Mouse (Mus musculus) forebrain, embryonic 14.5 days (tissue): ENCODE measurements around the gene Ralgps1. TPM values are rescaled to one million over a fixed set of nuclear protein-coding genes. Genes with fewer than 3 reads are reported as not detected.

Experiments
- ATAC-seq: fragments of 200-750 bp; cut with Nextera tagmentation; 2 replicates; pipeline ENCODE4 v1.8.0; 2017; ENCODE audit warnings: mild to moderate bottlenecking, moderate library complexity
- DNase-seq: peaks from one replicate; pipeline ENCODE4 v3.0.0-alpha.2; 2015; ENCODE audit warnings: low spot score
- H3K27ac ChIP-seq: fragments of 300-500 bp; sonication (generic); 2 replicates; pipeline ENCODE4 v1.5.1; 2014; ENCODE audit warnings: low read depth, mild to moderate bottlenecking, control low read depth, low read length, moderate library complexity
- H3K27me3 ChIP-seq: fragments of 300-500 bp; sonication (generic); replicated peaks from 2 replicates; pipeline ENCODE4 v1.6.1; 2014; ENCODE audit warnings: low read length, control low read depth, mixed read lengths; ENCODE audit not compliant: control insufficient read depth, insufficient read depth
- H3K36me3 ChIP-seq: fragments of 300-500 bp; sonication (generic); 2 replicates; pipeline ENCODE4 v1.6.1; 2014; ENCODE audit warnings: low read length, control low read depth; ENCODE audit not compliant: control insufficient read depth, insufficient read depth
- H3K4me1 ChIP-seq: fragments of 300-500 bp; sonication (generic); 2 replicates; pipeline ENCODE4 v1.6.1; 2014; ENCODE audit warnings: antibody characterized with exemption, low read length, control low read depth; ENCODE audit not compliant: control insufficient read depth, insufficient read depth
- H3K4me2 ChIP-seq: fragments of 300-500 bp; sonication (generic); 2 replicates; pipeline ENCODE4 v1.6.1; 2014; ENCODE audit warnings: mild to moderate bottlenecking, control low read depth, low read length
- H3K4me3 ChIP-seq: fragments of 300-500 bp; sonication (generic); 2 replicates; pipeline ENCODE4 v1.5.1; 2014; ENCODE audit warnings: low read depth, low read length, control low read depth
- H3K9ac ChIP-seq: fragments of 300-500 bp; sonication (generic); 2 replicates; pipeline ENCODE4 v1.6.1; 2014; ENCODE audit warnings: mild to moderate bottlenecking, low read length, control low read depth, moderate library complexity
- H3K9me3 ChIP-seq: fragments of 300-500 bp; sonication (generic); replicated peaks from 2 replicates; pipeline ENCODE4 v1.6.1; 2016; ENCODE audit warnings: low read length, control low read depth, mixed read lengths; ENCODE audit not compliant: control insufficient read depth
- WGBS: fragments of 180-500 bp; shearing (Covaris S2); extraction: QIAGEN DNeasy Blood & Tissue Kit; methylation state at CpG from one replicate; pipeline ENCODE4 v1.1.7; 2014; 5-methylcytosine and 5-hydroxymethylcytosine counted together
- polyA plus RNA-seq: library from polyadenylated mRNA; unstranded; fragments of >200 nt; fragmentation: Nextera tagmentation; extraction: Ambion mirVana; gene quantifications from 2 replicates; pipeline ENCODE4 v1.2.1, GENCODE M21; 2014

Gene Ralgps1
- polyA plus RNA-seq, 1 experiment from 2014 or later = 32.6 TPM

DNA sequence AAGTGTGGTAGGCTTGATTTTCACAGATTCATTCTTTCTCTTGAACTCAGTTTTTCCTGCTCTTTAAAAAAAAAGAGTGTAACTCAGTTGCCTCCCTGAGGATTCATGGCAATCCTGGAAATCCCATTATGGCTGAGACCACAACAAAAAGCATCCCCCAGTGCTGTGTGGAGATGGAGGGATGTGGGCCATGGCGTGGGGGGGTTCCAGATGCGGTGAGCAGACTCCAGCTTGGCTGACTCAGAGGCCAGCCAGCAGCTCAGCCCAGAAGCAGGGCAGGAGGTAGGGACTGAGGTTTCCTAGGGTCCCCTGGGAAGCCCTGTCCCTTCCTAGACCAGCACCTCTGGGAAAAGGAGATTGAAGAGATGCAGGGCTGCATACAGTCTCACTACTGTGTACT, 194.4 kb downstream of the Ralgps1 start:
- Histone ChIP-seq H3K4me2 (no peak overlapping the region), H3K27ac (no peak overlapping the region), H3K9ac (no peak overlapping the region), H3K4me1 (peaks cover 24% of the 10 kb centered on the region), H3K9me3 (no peaks in the 10 kb centered on the region), H3K27me3 (no peaks in the 10 kb centered on the region), H3K36me3 (peaks cover 22% of the 10 kb centered on the region), H3K4me3 (no peak overlapping the region)
- 67% methylated on average over 2 of the region's 2 CpGs for WGBS
- ATAC-seq (no peak), DNase-seq (no peak)

DNA sequence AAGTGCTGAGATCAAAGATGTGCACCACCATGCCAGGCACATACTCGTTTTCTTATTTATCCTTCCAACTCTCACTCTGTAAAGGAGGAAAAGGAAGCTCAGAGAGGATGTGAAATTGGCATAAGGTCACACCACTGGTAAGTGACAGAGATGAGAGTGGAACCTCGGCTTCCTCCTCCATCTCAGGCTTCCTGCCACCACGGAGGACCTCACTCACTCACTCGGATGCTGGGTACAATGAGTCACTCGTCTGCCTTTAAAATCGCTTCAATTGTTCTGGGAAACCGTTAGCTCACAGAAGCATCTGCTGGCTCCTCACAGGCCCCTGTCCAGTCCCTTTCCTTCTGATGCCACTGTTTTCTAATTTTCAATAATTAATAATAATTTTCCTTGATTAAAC, 194.8 kb downstream of the Ralgps1 start:
- no peaks in the 10 kb centered on the region for H3K9me3 ChIP-seq
- H3K36me3 ChIP-seq = peaks cover 26% of the 10 kb centered on the region
- no peak overlapping the region for H3K4me2 ChIP-seq
- ATAC-seq (no peak), DNase-seq (no peak)
- peaks cover 24% of the 10 kb centered on the region for H3K4me1 ChIP-seq
- no peaks in the 10 kb centered on the region for H3K27me3 ChIP-seq
- H3K4me3 ChIP-seq = no peak overlapping the region
- WGBS = 49% methylated on average over 7 of the region's 7 CpGs
- no peak overlapping the region for H3K27ac ChIP-seq
- H3K9ac ChIP-seq = no peak overlapping the region

DNA sequence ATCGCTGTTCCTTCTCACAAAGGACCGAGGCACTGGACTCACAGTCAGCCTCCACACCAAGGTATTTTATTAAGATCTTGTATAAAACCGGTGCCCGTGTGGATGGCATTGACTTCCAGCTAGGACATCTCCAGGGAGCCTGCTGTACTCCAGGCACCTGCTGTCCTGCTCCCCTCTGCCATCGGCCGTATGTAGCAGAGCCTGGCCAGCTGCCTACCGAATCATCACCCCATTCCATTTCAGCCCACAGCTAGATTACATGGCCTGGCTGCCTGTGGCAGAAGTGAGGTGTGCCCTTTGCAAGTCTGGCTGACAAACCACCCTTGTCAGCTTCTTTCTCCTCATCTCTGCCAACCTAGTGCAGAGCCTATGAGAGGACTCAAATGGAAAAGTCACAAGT, 197.6 kb downstream of the Ralgps1 start:
- H3K9ac ChIP-seq = no peak overlapping the region
- no peak for DNase-seq
- no peak for ATAC-seq
- H3K4me2 ChIP-seq = no peak overlapping the region
- H3K9me3 ChIP-seq = no peaks in the 10 kb centered on the region
- H3K27me3 ChIP-seq = no peaks in the 10 kb centered on the region
- no peak overlapping the region for H3K4me3 ChIP-seq
- H3K27ac ChIP-seq = no peak overlapping the region
- H3K36me3 ChIP-seq = peaks cover 42% of the 10 kb centered on the region
- H3K4me1 ChIP-seq = peaks cover 14% of the 10 kb centered on the region
- 92% methylated on average over 7 of the region's 7 CpGs for WGBS

DNA sequence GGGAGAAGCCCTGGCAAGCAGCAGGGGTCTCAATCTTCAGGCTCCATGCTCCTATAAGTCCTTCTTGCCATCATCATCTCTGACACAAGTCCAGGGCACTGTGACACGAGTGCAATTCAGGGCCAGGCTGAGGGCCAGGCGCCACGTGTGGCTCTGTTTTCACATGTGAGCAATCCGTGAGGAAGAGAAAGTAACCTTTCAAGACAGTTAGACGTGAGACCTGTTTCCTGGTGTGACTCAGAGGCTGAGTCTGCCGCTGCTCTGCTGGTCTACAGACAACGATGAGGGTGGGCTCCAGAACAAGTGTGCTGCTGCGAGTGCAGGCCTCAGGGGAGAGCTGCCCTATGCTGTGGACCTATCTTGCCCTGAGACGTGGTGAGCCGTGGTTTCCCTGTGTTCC, 198.2 kb downstream of the Ralgps1 start:
- ATAC-seq (no peak), DNase-seq (no peak)
- no peak overlapping the region for H3K27ac ChIP-seq
- H3K9ac ChIP-seq = no peak overlapping the region
- no peaks in the 10 kb centered on the region for H3K9me3 ChIP-seq
- H3K4me1 ChIP-seq = peaks cover 8% of the 10 kb centered on the region; the same call in 1 of the 2 replicates
- no peaks in the 10 kb centered on the region for H3K27me3 ChIP-seq
- 89% methylated on average over 10 of the region's 10 CpGs for WGBS
- H3K4me2 ChIP-seq = no peak overlapping the region
- H3K36me3 ChIP-seq = peaks cover 47% of the 10 kb centered on the region
- H3K4me3 ChIP-seq = no peak overlapping the region

DNA sequence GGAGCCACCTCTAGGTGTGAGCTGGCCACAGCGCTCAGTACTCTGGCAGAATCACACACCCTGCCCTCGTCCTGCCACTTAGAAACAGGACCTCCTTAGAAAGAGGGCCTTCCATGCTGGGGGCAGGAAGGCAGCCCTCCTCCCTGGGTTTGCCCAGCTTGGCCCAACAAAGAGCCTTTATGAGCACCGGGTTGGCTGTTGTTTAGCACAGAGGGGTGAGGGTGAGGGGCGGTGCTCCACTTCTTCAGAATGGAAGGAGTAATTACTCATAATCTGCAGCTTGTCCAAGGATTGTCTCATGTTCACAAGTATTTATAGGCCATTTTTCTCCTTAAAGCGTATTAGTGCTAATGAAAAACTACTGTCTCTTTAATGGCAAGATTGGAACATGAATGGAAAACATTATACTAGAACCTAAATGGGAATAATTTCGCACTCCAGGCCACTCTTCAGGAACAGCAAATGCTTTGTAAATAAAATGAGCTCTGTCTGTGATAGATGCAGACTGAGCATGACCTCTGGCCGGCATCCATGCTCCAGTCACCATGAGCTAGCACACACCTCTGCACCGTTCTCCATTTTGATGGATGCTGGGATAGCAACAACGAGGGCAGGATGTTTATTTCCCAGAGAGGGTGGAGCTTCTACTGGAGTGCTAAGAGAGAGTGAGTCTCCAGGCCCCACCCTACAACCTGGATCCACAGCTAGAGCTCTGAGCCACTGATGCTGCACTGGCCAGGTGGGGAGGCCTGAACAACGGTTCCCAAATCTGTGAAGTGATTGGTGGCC, 200.3 kb downstream of the Ralgps1 start:
- no peak overlapping the region for H3K4me3 ChIP-seq
- peak; percentile 71 for DNase-seq

DNA sequence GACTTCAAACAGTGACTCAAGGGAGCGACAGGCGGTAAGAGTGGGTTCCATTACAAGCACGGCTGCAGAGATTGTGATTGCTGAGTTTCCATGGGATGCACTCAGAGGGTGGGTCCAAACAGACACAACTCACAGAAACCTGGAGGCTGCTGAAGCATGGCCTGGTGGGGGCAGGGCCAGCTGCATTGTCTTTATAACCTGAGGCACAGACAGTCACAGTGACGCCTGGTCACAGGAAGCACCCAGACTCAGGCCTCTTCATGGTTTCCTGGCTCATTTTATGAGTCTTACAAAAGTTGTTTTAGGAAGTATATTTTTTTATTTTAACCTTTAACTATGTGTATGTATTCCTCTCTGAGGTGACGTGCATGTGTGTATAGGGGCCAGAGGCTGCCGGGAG, 201.8 kb downstream of the Ralgps1 start:
- ATAC-seq (no peak), DNase-seq (no peak)
- no peak overlapping the region for H3K27ac ChIP-seq
- peaks cover 56% of the 10 kb centered on the region for H3K36me3 ChIP-seq
- 0 out of 2 replicates have a peak, but pooled peaks cover 5% of the 10 kb centered on the region for H3K4me1 ChIP-seq
- no peak overlapping the region for H3K4me3 ChIP-seq
- WGBS = 78% methylated on average over 6 of the region's 6 CpGs
- no peaks in the 10 kb centered on the region for H3K27me3 ChIP-seq
- no peaks in the 10 kb centered on the region for H3K9me3 ChIP-seq
- H3K9ac ChIP-seq = no peak overlapping the region
- no peak overlapping the region for H3K4me2 ChIP-seq

More for the DNA sequence above, 200.3 kb downstream of the Ralgps1 start:
- Histone ChIP-seq H3K36me3 (peaks cover 56% of the 10 kb centered on the region), H3K9ac (no peak overlapping the region), H3K4me1 (0 out of 2 replicates have a peak, but pooled peaks cover 5% of the 10 kb centered on the region), H3K4me2 (no peak overlapping the region), H3K27me3 (no peaks in the 10 kb centered on the region), H3K27ac (peak overlapping the region; percentile 41; the same call in 1 of the 2 replicates), H3K9me3 (no peaks in the 10 kb centered on the region)
- ATAC-seq = peak; percentile 76
- 14% methylated on average over 10 of the region's 10 CpGs for WGBS

DNA sequence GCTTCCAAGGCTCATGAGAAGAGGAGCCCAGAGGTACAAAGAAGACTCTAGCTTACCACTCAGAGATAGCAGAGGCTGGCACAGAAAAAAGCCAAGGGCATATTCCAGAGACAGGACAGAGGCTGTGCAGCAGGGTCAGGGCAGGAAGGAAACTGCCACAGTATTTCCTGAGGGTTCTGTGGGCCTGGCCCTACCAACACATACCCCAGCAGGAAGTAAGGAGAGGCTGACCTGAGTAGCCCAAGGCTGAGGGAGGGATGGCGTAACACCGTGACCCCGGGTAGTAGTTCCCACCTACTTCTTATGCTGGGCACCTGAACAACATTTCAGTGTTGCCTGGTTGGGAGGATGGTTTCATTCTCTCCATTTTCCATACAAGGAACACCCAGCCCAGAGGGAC, 204.2 kb downstream of the Ralgps1 start:
- peaks cover 36% of the 10 kb centered on the region for H3K36me3 ChIP-seq
- no peak overlapping the region for H3K9ac ChIP-seq
- 95% methylated on average over 3 of the region's 3 CpGs for WGBS
- H3K27me3 ChIP-seq = no peaks in the 10 kb centered on the region
- 0 out of 2 replicates have a peak, but pooled peaks cover 5% of the 10 kb centered on the region for H3K4me1 ChIP-seq
- DNase-seq (no peak), ATAC-seq (no peak)
- H3K27ac ChIP-seq = no peak overlapping the region
- no peaks in the 10 kb centered on the region for H3K9me3 ChIP-seq
- H3K4me2 ChIP-seq = no peak overlapping the region
- H3K4me3 ChIP-seq = no peak overlapping the region

DNA sequence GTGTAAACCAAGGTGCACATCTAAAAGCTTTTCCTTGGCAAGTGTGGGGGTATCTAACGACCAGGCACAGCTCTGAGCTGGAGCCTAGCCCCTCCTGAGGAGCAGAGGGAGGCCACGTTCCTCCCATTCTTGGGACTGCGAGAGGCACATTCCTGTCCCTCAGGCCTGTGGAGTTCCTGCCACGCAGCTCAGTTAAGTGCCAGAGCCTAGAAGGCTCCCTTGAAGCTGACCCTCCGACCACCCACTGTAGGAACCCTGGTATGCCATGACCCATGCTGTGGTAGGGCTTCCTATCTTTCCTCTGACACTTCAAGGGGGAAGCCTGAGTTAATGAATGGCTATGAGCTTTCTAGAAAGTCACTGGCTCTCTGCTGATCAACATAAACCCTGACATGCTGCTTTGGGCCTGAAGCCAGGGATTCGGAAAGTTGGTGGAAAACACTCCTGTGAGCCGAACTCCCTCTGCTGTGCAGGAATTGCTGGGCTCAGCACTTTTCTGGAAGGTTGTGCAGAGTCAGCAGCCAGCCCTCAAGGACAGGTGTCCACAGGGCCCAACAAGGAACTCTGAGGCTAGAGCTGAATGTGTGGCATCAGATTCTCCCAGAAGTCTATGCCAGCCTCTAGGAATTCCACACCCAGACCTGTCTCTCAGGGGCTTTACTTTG, 205.4 kb downstream of the Ralgps1 start:
- H3K4me2 ChIP-seq = no peak overlapping the region
- H3K4me3 ChIP-seq = no peak overlapping the region
- ATAC-seq (no peak), DNase-seq (peak; percentile 16)
- H3K9me3 ChIP-seq = no peaks in the 10 kb centered on the region
- H3K9ac ChIP-seq = no peak overlapping the region
- 0 out of 2 replicates have a peak, but pooled peaks cover 1% of the 10 kb centered on the region for H3K4me1 ChIP-seq
- peak overlapping the region; percentile 44; the same call in 1 of the 2 replicates for H3K27ac ChIP-seq
- no peaks in the 10 kb centered on the region for H3K27me3 ChIP-seq
- 67% methylated on average over 7 of the region's 7 CpGs for WGBS
- H3K36me3 ChIP-seq = peaks cover 25% of the 10 kb centered on the region

DNA sequence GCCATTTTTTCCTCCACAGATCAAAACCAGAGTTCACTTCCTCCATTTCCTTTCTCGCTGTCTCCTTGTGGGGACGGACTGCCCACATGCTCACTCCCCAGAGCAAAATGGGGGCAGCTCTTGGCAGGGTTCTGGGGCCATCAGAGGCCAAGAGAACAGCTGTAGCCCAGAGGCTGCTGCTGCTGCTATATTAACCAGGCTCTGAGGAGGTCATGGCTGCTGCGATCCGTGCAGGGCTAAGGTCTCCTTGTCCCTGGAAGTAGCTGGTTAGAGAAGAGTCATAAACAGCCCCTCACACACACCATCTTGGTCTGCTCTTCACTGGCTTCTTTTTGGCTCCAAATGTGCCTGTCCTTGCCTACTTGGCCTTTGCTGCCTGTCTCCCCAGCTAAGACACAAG, 206.1 kb downstream of the Ralgps1 start:
- no peak for ATAC-seq
- H3K27ac ChIP-seq = peak overlapping the region; percentile 44; the same call in 1 of the 2 replicates
- peaks cover 21% of the 10 kb centered on the region for H3K36me3 ChIP-seq
- WGBS = 93% methylated on average over 4 of the region's 4 CpGs
- no peak for DNase-seq
- no peak overlapping the region for H3K4me2 ChIP-seq
- H3K27me3 ChIP-seq = no peaks in the 10 kb centered on the region
- H3K4me1 ChIP-seq = no peaks in the 10 kb centered on the region
- H3K9ac ChIP-seq = no peak overlapping the region
- H3K4me3 ChIP-seq = no peak overlapping the region
- H3K9me3 ChIP-seq = no peaks in the 10 kb centered on the region
